Mouse (Mus musculus): Measurements from ENCODE around the gene Lrriq1. TPM values are rescaled to one million over a fixed set of nuclear protein-coding genes. Genes with fewer than 3 reads are reported as not detected.

The Lrriq1 gene
- 0.31 and 0.53 TPM in 2 replicates for total RNA-seq (2012; rRNA removed)

GRCm38 (mm10) chr10:103235707-103236459, at the start of gene Lrriq1:
Gene Lrriq1, minus strand, starts transcription at chr10:103236322.
- Histone ChIP-seq H3K4me3 (ENCODE audit: insufficient read depth in 1 of 2, low read depth in 1 of 2, low read length in 2 of 2, poor library complexity in 1 of 2, severe bottlenecking in 1 of 2) (peak within 1 kb of the TSS; percentile 69 to 78), H3K4me1 (ENCODE audit: control insufficient read depth in 2 of 2, insufficient read depth in 2 of 2, low read length in 2 of 2, poor library complexity in 1 of 2) (peaks cover 0 to 1% of the 10 kb centered on the region in 2 experiments; a peak in 1 of 4 replicates)
- in situ Hi-C loops (cut with MboI; ENCODE audit: low sequenced_read_pairs in 2 of 2, unreplicated experiment in 2 of 2) = no loop called here

DNA sequence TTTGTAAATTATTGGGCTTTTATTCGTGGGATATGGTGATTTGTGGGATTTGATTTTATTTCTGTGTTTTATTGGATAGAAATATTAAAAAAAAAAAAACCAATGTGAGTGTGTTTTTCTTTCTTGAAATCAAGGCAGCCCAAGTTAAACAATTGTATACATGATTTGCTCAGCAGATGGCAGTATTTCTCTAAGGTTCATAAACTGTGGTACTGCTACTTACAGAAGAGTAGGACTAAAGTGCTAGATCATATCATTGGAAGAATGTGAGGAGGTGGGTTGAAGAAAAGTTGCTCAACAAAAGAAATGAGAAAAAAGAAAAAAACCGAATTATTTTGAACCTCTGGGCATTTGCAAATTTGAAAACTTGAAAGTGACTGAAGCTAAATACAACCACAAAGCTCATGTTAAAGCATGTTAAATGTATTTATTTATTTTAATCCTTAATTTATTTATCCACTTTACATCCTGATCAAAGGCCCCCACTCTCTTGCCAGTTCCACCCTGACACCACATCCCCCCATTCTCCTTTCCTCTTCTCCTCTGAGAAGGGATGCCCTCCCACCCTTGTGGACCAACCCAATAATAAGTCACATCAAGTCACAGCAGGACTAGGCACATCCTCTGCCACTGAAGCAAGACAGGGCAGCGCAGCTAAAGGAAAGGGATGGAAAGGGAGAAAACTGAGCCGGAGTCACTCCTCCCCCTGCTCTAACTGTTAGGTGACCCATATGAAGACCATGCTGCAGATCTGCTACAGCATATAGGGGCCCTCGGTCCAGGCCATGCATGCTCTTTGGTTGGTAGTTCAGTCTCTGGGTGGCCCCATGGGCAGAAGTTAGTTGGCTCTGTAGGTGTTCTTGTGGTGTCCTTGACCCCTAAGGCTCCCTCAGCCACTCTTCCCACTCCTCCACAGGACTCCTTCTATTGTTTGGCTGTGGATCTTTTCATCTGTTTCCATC, 18.0 kb upstream of the Lrriq1 start:
- Histone ChIP-seq H3K36me3 (ENCODE audit: control insufficient read depth, insufficient read depth, low read length, poor library complexity, severe bottlenecking) (no peaks in the 10 kb centered on the region), H3K27ac (ENCODE audit: insufficient read depth, low read depth, low read length, poor library complexity, severe bottlenecking) (no peak overlapping the region), H3K9me3 (ENCODE audit: control insufficient read depth, insufficient read depth, low read depth, low read length) (no peaks in the 10 kb centered on the region), H3K4me3 (ENCODE audit: insufficient read depth in 1 of 2, low read depth in 1 of 2, low read length in 2 of 2, poor library complexity in 1 of 2, severe bottlenecking in 1 of 2) (no peak overlapping the region), H3K4me1 (ENCODE audit: control insufficient read depth in 2 of 2, insufficient read depth in 2 of 2, low read length in 2 of 2, poor library complexity in 1 of 2) (no peaks in the 10 kb centered on the region), H3K9ac (ENCODE audit: insufficient read depth, low read depth, low read length, poor library complexity, severe bottlenecking) (no peak overlapping the region)
- TF ChIP-seq MAFK (IDR thresholded peaks at IDR 0.05; ENCODE audit: insufficient read depth, low read depth, low read length) (no peak), ZC3H11A (IDR thresholded peaks at IDR 0.05; ENCODE audit: borderline replicate concordance, low read depth, low read length) (peak; percentile 74), ZNF384 (IDR thresholded peaks at IDR 0.05; ENCODE audit: low read depth, low read length) (no peak)
- in situ Hi-C loops (cut with MboI; ENCODE audit: low sequenced_read_pairs in 2 of 2, unreplicated experiment in 2 of 2) = loop anchor here (5.0 to 25.0 kb wide), 2 partner anchors 148 to 158 kb away; no protein-coding TSS in a partner anchor
- DNase-seq (ENCODE audit: low read depth, low spot score) = peak; percentile 30

More at GRCm38 (mm10) chr10:103235707-103236459, at the start of gene Lrriq1:
- peak; percentile 68 for DNase-seq (ENCODE audit: low read depth, low spot score)
- Histone ChIP-seq H3K27ac (ENCODE audit: insufficient read depth, low read depth, low read length, poor library complexity, severe bottlenecking) (no peak within 1 kb of the TSS), H3K36me3 (ENCODE audit: control insufficient read depth, insufficient read depth, low read length, poor library complexity, severe bottlenecking) (no peaks in the 10 kb centered on the region), H3K9ac (ENCODE audit: insufficient read depth, low read depth, low read length, poor library complexity, severe bottlenecking) (peak within 1 kb of the TSS; percentile 66; the same call in 1 of the 2 replicates), H3K9me3 (ENCODE audit: control insufficient read depth, insufficient read depth, low read depth, low read length) (no peaks in the 10 kb centered on the region)
- TF ChIP-seq ZNF384 (IDR thresholded peaks at IDR 0.05; ENCODE audit: low read depth, low read length) (peak; percentile 53; the same call in 1 of the 2 replicates), ZC3H11A (IDR thresholded peaks at IDR 0.05; ENCODE audit: borderline replicate concordance, low read depth, low read length) (no peak), HCFC1 (IDR thresholded peaks at IDR 0.05; ENCODE audit: borderline replicate concordance, insufficient read depth, low read length) (no peak), CHD2 (IDR thresholded peaks at IDR 0.05; ENCODE audit: low read depth, low read length) (no peak)

- Histone ChIP-seq H3K4me1 (ENCODE audit: control insufficient read depth in 2 of 2, insufficient read depth in 2 of 2, low read length in 2 of 2, poor library complexity in 1 of 2) (peaks cover 0 to 1% of the 10 kb centered on the region in 2 experiments; a peak in 1 of 4 replicates), H3K27ac (ENCODE audit: insufficient read depth, low read depth, low read length, poor library complexity, severe bottlenecking) (no peak overlapping the region), H3K9ac (ENCODE audit: insufficient read depth, low read depth, low read length, poor library complexity, severe bottlenecking) (no peak overlapping the region), H3K36me3 (ENCODE audit: control insufficient read depth, insufficient read depth, low read length, poor library complexity, severe bottlenecking) (no peaks in the 10 kb centered on the region), H3K4me3 (ENCODE audit: insufficient read depth in 1 of 2, low read depth in 1 of 2, low read length in 2 of 2, poor library complexity in 1 of 2, severe bottlenecking in 1 of 2) (peak overlapping the region in 1 of 2 experiments; percentile 69; a peak in 2 of 4 replicates), H3K9me3 (ENCODE audit: control insufficient read depth, insufficient read depth, low read depth, low read length) (no peaks in the 10 kb centered on the region)
- in situ Hi-C loops (cut with MboI; ENCODE audit: low sequenced_read_pairs in 2 of 2, unreplicated experiment in 2 of 2) = no loop called here
- DNase-seq (ENCODE audit: low read depth, low spot score) = no peak
- TF ChIP-seq MAFK (IDR thresholded peaks at IDR 0.05; ENCODE audit: insufficient read depth, low read depth, low read length) (no peak), CHD2 (IDR thresholded peaks at IDR 0.05; ENCODE audit: low read depth, low read length) (no peak), ZC3H11A (IDR thresholded peaks at IDR 0.05; ENCODE audit: borderline replicate concordance, low read depth, low read length) (no peak), HCFC1 (IDR thresholded peaks at IDR 0.05; ENCODE audit: borderline replicate concordance, insufficient read depth, low read length) (no peak), ZNF384 (IDR thresholded peaks at IDR 0.05; ENCODE audit: low read depth, low read length) (no peak)
Observed at GRCm38 (mm10) chr10:103236460-103236772, 294 bp upstream of the Lrriq1 start.

GRCm38 (mm10) chr10:103226646-103227045, 9.5 kb downstream of the Lrriq1 start:
- Histone ChIP-seq H3K9me3 (ENCODE audit: control insufficient read depth, insufficient read depth, low read depth, low read length) (no peaks in the 10 kb centered on the region), H3K36me3 (ENCODE audit: control insufficient read depth, insufficient read depth, low read length, poor library complexity, severe bottlenecking) (no peaks in the 10 kb centered on the region), H3K9ac (ENCODE audit: insufficient read depth, low read depth, low read length, poor library complexity, severe bottlenecking) (no peak overlapping the region), H3K27ac (ENCODE audit: insufficient read depth, low read depth, low read length, poor library complexity, severe bottlenecking) (no peak overlapping the region), H3K4me3 (ENCODE audit: insufficient read depth in 1 of 2, low read depth in 1 of 2, low read length in 2 of 2, poor library complexity in 1 of 2, severe bottlenecking in 1 of 2) (no peak overlapping the region), H3K4me1 (ENCODE audit: control insufficient read depth in 2 of 2, insufficient read depth in 2 of 2, low read length in 2 of 2, poor library complexity in 1 of 2) (no peaks in the 10 kb centered on the region)
- in situ Hi-C loops (cut with MboI; ENCODE audit: low sequenced_read_pairs in 2 of 2, unreplicated experiment in 2 of 2) = no loop called here
- TF ChIP-seq ZNF384 (IDR thresholded peaks at IDR 0.05; ENCODE audit: low read depth, low read length) = no peak
- DNase-seq (ENCODE audit: low read depth, low spot score) = no peak

Data from ES-E14 (cell line).